8 mouse cellular contexts compared by ENCODE assay signal in genomic region chr7:142894669-142895068, GRCm38 (mm10). TPM values are rescaled to one million over a fixed set of nuclear protein-coding genes. Genes with fewer than 3 reads are reported as not detected.
DNase-seq lines count a peak whose midpoint lies in the region; ATAC-seq lines count a peak whose summit lies in the region.

No protein-coding gene starts in this region.

- intact Hi-C loops in left cerebral cortex, postnatal 4 days (cut with DNase I): loop anchor here (5.0 to 10.0 kb wide), 3 partner anchors 190 to 578 kb away; partner anchors contain the start of gene Slc22a18

- no peaks in the 10 kb centered on the region for H3K4me1 ChIP-seq in hindbrain, embryonic 11.5 days (replicated peaks; ENCODE audit: control insufficient read depth, insufficient read depth, low read length)
- peaks cover 15% of the 10 kb centered on the region for H3K4me1 ChIP-seq in hindbrain, embryonic 12.5 days

- no peak overlapping the region for H3K4me3 ChIP-seq in hindbrain, embryonic 11.5 days (ENCODE audit: low read depth, low read length)
- H3K4me3 ChIP-seq in hindbrain, embryonic 12.5 days: no peak overlapping the region

- 11% methylated on average over 3 of the region's 3 CpGs for whole genome bisulfite sequencing in hindbrain, embryonic 11.5 days
- WGBS in hindbrain, embryonic 12.5 days: 12% methylated on average over 3 of the region's 3 CpGs

- no peak for ATAC-seq in hindbrain, embryonic 11.5 days (ENCODE audit: low FRiP score)
- no peak for ATAC-seq in hindbrain, embryonic 12.5 days (ENCODE audit: low FRiP score)

- no peak overlapping the region for H3K27ac ChIP-seq in hindbrain, embryonic 11.5 days (ENCODE audit: low read depth, low read length)
- no peak overlapping the region for H3K27ac ChIP-seq in hindbrain, embryonic 12.5 days

- H3K9me3 ChIP-seq in hindbrain, embryonic 11.5 days (ENCODE audit: control insufficient read depth, low read length): no peaks in the 10 kb centered on the region
- no peaks in the 10 kb centered on the region for H3K9me3 ChIP-seq in hindbrain, embryonic 12.5 days (replicated peaks)

- H3K27me3 ChIP-seq in hindbrain, embryonic 11.5 days (ENCODE audit: control insufficient read depth, insufficient read depth, low read length): peaks cover 4% of the 10 kb centered on the region
- peaks cover 2% of the 10 kb centered on the region; the same call in 1 of the 2 replicates for H3K27me3 ChIP-seq in hindbrain, embryonic 12.5 days

- H3K4me2 ChIP-seq in hindbrain, embryonic 11.5 days (replicated peaks; ENCODE audit: low read depth, low read length): no peak overlapping the region
- no peak overlapping the region for H3K4me2 ChIP-seq in hindbrain, embryonic 12.5 days (replicated peaks)

- DNase-seq in hindbrain, embryonic 11.5 days (ENCODE audit: low spot score): peak; percentile 95
- DNase-seq in cerebellum, postnatal 4 days (ENCODE audit: low spot score in 2 of 2): peak; percentile 85 to 92
- DNase-seq in gastrocnemius, adult 8-10 months (ENCODE audit: low spot score in 2 of 2): peak; percentile 55 to 56
- DNase-seq in kidney, adult 11 months: peak; percentile 59
- peak; percentile 79 for DNase-seq in left cerebral cortex, postnatal 4 days
- DNase-seq in naive thymus-derived CD4-positive, alpha-beta T cell, adult 2 months (ENCODE audit: low read depth): peak; percentile 85
- DNase-seq in spleen, postnatal 4 days (ENCODE audit: low spot score in 2 of 2): peak; percentile 75 to 91

- H3K36me3 ChIP-seq in hindbrain, embryonic 11.5 days (ENCODE audit: control insufficient read depth, insufficient read depth, low read length): no peaks in the 10 kb centered on the region
- H3K36me3 ChIP-seq in hindbrain, embryonic 12.5 days: no peaks in the 10 kb centered on the region

- H3K9ac ChIP-seq in hindbrain, embryonic 11.5 days (ENCODE audit: low read depth, low read length): no peak overlapping the region
- H3K9ac ChIP-seq in hindbrain, embryonic 12.5 days: no peak overlapping the region

RNA-seq across cellular contexts. Expression of gene Th, which starts 36.3 kb away (rescaled TPM):
- polyA plus RNA-seq in hindbrain, embryonic 11.5 days (2014; fragmentation: Nextera tagmentation; extraction: Ambion mirVana): 13.4 and 13.9 TPM in 2 replicates
- 14.9 and 15.1 TPM in 2 replicates for polyA plus RNA-seq in hindbrain, embryonic 12.5 days (2016; fragmentation: Nextera tagmentation; extraction: Ambion mirVana)
- total RNA-seq in gastrocnemius, adult 8-10 months (2022): under 1 TPM in 1 of 4 experiments, not detected in 3; 0.31 TPM
- 1 to 10 TPM; 1.2 to 1.7 TPM for total RNA-seq in left cerebral cortex, postnatal 4 days (2021)
